ENCODE assay signal across 18 mouse cellular contexts in genomic region chr8:103072079-103072635, GRCm38 (mm10).
DNase-seq lines count a peak whose midpoint lies in the region; ATAC-seq and TF ChIP-seq lines count a peak whose summit lies in the region.
"Had no signal": no experiment of that assay in that cellular context is flagged by ENCODE, and none has a peak within 500 bp of the region (broad histone marks: within the 10 kb centered on the region; RNA-seq: fewer than 3 reads in every experiment).

No protein-coding gene starts in this region.

- TF ChIP-seq POLR2A in brain, embryonic 14.5 days (IDR thresholded peaks at IDR 0.05; ENCODE audit: borderline replicate concordance, extremely low read depth, insufficient read depth, insufficient read length, poor library complexity, severe bottlenecking): no peak

- ATAC-seq in forebrain, embryonic 14.5 days: peak; percentile 75
- peak; percentile 82 for ATAC-seq in midbrain, embryonic 13.5 days
- no peak for ATAC-seq in liver, embryonic 12.5 days
- no peak for ATAC-seq in megakaryocyte progenitor cell, adult 5-6 weeks (replicated peaks; ENCODE audit: poor library complexity)
- ATAC-seq: intestine, postnatal 0 days had no signal

- H3K27me3 ChIP-seq in forebrain, embryonic 14.5 days (replicated peaks; ENCODE audit: control insufficient read depth, insufficient read depth, low read length): no peaks in the 10 kb centered on the region
- H3K27me3 ChIP-seq in midbrain, embryonic 13.5 days: peaks cover 1% of the 10 kb centered on the region; the same call in 1 of the 2 replicates
- no peaks in the 10 kb centered on the region for H3K27me3 ChIP-seq in liver, embryonic 12.5 days (replicated peaks)
- H3K27me3 ChIP-seq: hindbrain, embryonic 15.5 days; limb, embryonic 13.5 days had no signal

- no peak overlapping the region for H3K4me2 ChIP-seq in forebrain, embryonic 14.5 days (ENCODE audit: low read length)
- H3K4me2 ChIP-seq in midbrain, embryonic 13.5 days (replicated peaks): no peak overlapping the region
- H3K4me2 ChIP-seq in liver, embryonic 12.5 days: no peak overlapping the region
- H3K4me2 ChIP-seq: hindbrain, embryonic 15.5 days; limb, embryonic 13.5 days had no signal

- 30% methylated on average over 5 of the region's 5 CpGs for WGBS in forebrain, embryonic 14.5 days
- WGBS in midbrain, embryonic 13.5 days: 32% methylated on average over 5 of the region's 5 CpGs
- WGBS in liver, embryonic 12.5 days (ENCODE audit: insufficient replicate concordance): 55% methylated on average over 5 of the region's 5 CpGs

- H3K36me3 ChIP-seq in forebrain, embryonic 14.5 days (ENCODE audit: control insufficient read depth, insufficient read depth, low read length): no peaks in the 10 kb centered on the region
- H3K36me3 ChIP-seq in midbrain, embryonic 13.5 days: no peaks in the 10 kb centered on the region
- H3K36me3 ChIP-seq in liver, embryonic 12.5 days: no peaks in the 10 kb centered on the region
- H3K36me3 ChIP-seq: hindbrain, embryonic 15.5 days; limb, embryonic 13.5 days had no signal

- peak overlapping the region; percentile 48 for H3K27ac ChIP-seq in forebrain, embryonic 14.5 days (ENCODE audit: low read depth, low read length)
- peak overlapping the region; percentile 71 for H3K27ac ChIP-seq in midbrain, embryonic 13.5 days
- no peak overlapping the region for H3K27ac ChIP-seq in liver, embryonic 12.5 days
- H3K27ac ChIP-seq: hindbrain, embryonic 15.5 days; kidney, postnatal 0 days; limb, embryonic 13.5 days; liver, embryonic 14.5 days; macrophage had no signal

- no peaks in the 10 kb centered on the region for H3K9me3 ChIP-seq in forebrain, embryonic 14.5 days (replicated peaks; ENCODE audit: control insufficient read depth, low read length)
- no peaks in the 10 kb centered on the region for H3K9me3 ChIP-seq in midbrain, embryonic 13.5 days
- H3K9me3 ChIP-seq in liver, embryonic 12.5 days (replicated peaks): no peaks in the 10 kb centered on the region
- H3K9me3 ChIP-seq: hindbrain, embryonic 15.5 days; limb, embryonic 13.5 days had no signal

- no peak for TF ChIP-seq CTCF in brain, embryonic 14.5 days (IDR thresholded peaks at IDR 0.05; ENCODE audit: borderline replicate concordance, extremely low read depth, insufficient read depth, insufficient read length)

- H3K9ac ChIP-seq in forebrain, embryonic 14.5 days (ENCODE audit: low read length): no peak overlapping the region
- H3K9ac ChIP-seq in midbrain, embryonic 13.5 days (replicated peaks): no peak overlapping the region
- no peak overlapping the region for H3K9ac ChIP-seq in liver, embryonic 12.5 days
- H3K9ac ChIP-seq: hindbrain, embryonic 15.5 days; limb, embryonic 13.5 days; liver, embryonic 14.5 days had no signal

- DNase-seq in embryo, embryonic 10 days (ENCODE audit: low spot score): peak; percentile 17
- DNase-seq in embryo, embryonic 9.5 days (ENCODE audit: extremely low spot score): no peak
- DNase-seq in brain, embryonic 14.5 days (ENCODE audit: low read depth): peak; percentile 76
- DNase-seq in forebrain, embryonic 14.5 days (ENCODE audit: low spot score): peak; percentile 44
- DNase-seq in cerebellum, adult 11-12 months: no peak
- DNase-seq: adrenal gland, adult 8-10 months; cerebellum, postnatal 10 days; gastrocnemius, postnatal 14 days; thymus, adult 2 months had no signal

- H3K4me1 ChIP-seq in forebrain, embryonic 14.5 days (ENCODE audit: control insufficient read depth, insufficient read depth, low read length): peaks cover 5% of the 10 kb centered on the region
- peaks cover 14% of the 10 kb centered on the region for H3K4me1 ChIP-seq in midbrain, embryonic 13.5 days (replicated peaks)
- no peaks in the 10 kb centered on the region for H3K4me1 ChIP-seq in liver, embryonic 12.5 days
- H3K4me1 ChIP-seq: hindbrain, embryonic 15.5 days; limb, embryonic 13.5 days had no signal

- H3K4me3 ChIP-seq in forebrain, embryonic 14.5 days (ENCODE audit: low read depth, low read length): no peak overlapping the region
- no peak overlapping the region for H3K4me3 ChIP-seq in midbrain, embryonic 13.5 days (replicated peaks)
- H3K4me3 ChIP-seq in liver, embryonic 12.5 days: no peak overlapping the region
- H3K4me3 ChIP-seq: hindbrain, embryonic 15.5 days; limb, embryonic 13.5 days had no signal

Comparison
In these comparisons a context has a peak if more than half of its experiments do, and no peak if none do; other contexts are left out.
1. DNase-seq: peak in embryo, embryonic 10 days (single experiment), brain, embryonic 14.5 days (single experiment) and forebrain, embryonic 14.5 days (single experiment); none in embryo, embryonic 9.5 days (single experiment) and cerebellum, adult 11-12 months (single experiment).
2. ATAC-seq: peak in forebrain, embryonic 14.5 days (single experiment) and midbrain, embryonic 13.5 days (single experiment); none in liver, embryonic 12.5 days (single experiment) and megakaryocyte progenitor cell, adult 5-6 weeks (single experiment).